Comparison of ENCODE assay signal across 8 mouse cellular contexts in genomic region chr11:119362769-119363533, GRCm38 (mm10). TPM values are rescaled to one million over a fixed set of nuclear protein-coding genes. Genes with fewer than 3 reads are reported as not detected.
DNase-seq lines count a peak whose midpoint lies in the region; ATAC-seq and TF ChIP-seq lines count a peak whose summit lies in the region.

No protein-coding gene starts in this region.

- no peak for TF ChIP-seq POLR2A in brain, embryonic 14.5 days (IDR thresholded peaks at IDR 0.05; ENCODE audit: borderline replicate concordance, extremely low read depth, insufficient read depth, insufficient read length, poor library complexity, severe bottlenecking)
- TF ChIP-seq POLR2A in cerebellum, adult 2 months (IDR thresholded peaks at IDR 0.05; ENCODE audit: borderline replicate concordance, insufficient read depth, low read length) = no peak

- WGBS in heart, embryonic 11.5 days (ENCODE audit: insufficient replicate concordance) = 43% methylated on average over 11 of the region's 11 CpGs
- 33% methylated on average over 11 of the region's 11 CpGs for WGBS in hindbrain, embryonic 11.5 days
- 22% methylated on average over 11 of the region's 11 CpGs for WGBS in midbrain, embryonic 12.5 days
- 35% methylated on average over 11 of the region's 11 CpGs for WGBS in cerebellum, adult 2 months

- no peak overlapping the region for H3K4me3 ChIP-seq in heart, embryonic 11.5 days (ENCODE audit: low read depth, low read length)
- no peak overlapping the region for H3K4me3 ChIP-seq in hindbrain, embryonic 11.5 days (ENCODE audit: low read depth, low read length)
- peak overlapping the region; percentile 22 for H3K4me3 ChIP-seq in midbrain, embryonic 12.5 days
- no peak overlapping the region for H3K4me3 ChIP-seq in cerebellum, adult 2 months (replicated peaks; ENCODE audit: insufficient read depth, low read depth, low read length)

- peaks cover 3% of the 10 kb centered on the region for H3K9me3 ChIP-seq in heart, embryonic 11.5 days (replicated peaks; ENCODE audit: control insufficient read depth, low read length)
- H3K9me3 ChIP-seq in hindbrain, embryonic 11.5 days (ENCODE audit: control insufficient read depth, low read length) = no peaks in the 10 kb centered on the region
- 0 out of 2 replicates have a peak, but pooled peaks cover 3% of the 10 kb centered on the region for H3K9me3 ChIP-seq in midbrain, embryonic 12.5 days

- no peak for ATAC-seq in heart, embryonic 11.5 days (replicated peaks; ENCODE audit: insufficient number of reproducible peaks, low FRiP score, low TSS enrichment)
- peak; percentile 49 for ATAC-seq in hindbrain, embryonic 11.5 days (ENCODE audit: low FRiP score)
- ATAC-seq in midbrain, embryonic 12.5 days (ENCODE audit: low FRiP score, low read depth) = peak; percentile 58

- no peaks in the 10 kb centered on the region for H3K4me1 ChIP-seq in heart, embryonic 11.5 days (ENCODE audit: control insufficient read depth, insufficient read depth, low read length)
- peaks cover 9% of the 10 kb centered on the region for H3K4me1 ChIP-seq in hindbrain, embryonic 11.5 days (replicated peaks; ENCODE audit: control insufficient read depth, insufficient read depth, low read length)
- peaks cover 16% of the 10 kb centered on the region for H3K4me1 ChIP-seq in midbrain, embryonic 12.5 days
- H3K4me1 ChIP-seq in cerebellum, adult 2 months (ENCODE audit: control insufficient read depth, insufficient read depth, low read length) = no peaks in the 10 kb centered on the region; the same call in 1 of the 2 replicates

- no peaks in the 10 kb centered on the region for H3K27me3 ChIP-seq in heart, embryonic 11.5 days (ENCODE audit: control insufficient read depth, insufficient read depth, low read length)
- H3K27me3 ChIP-seq in hindbrain, embryonic 11.5 days (ENCODE audit: control insufficient read depth, insufficient read depth, low read length) = no peaks in the 10 kb centered on the region
- H3K27me3 ChIP-seq in midbrain, embryonic 12.5 days = no peaks in the 10 kb centered on the region
- H3K27me3 ChIP-seq in cerebellum, adult 2 months (ENCODE audit: control insufficient read depth, insufficient read depth, low read length) = no peaks in the 10 kb centered on the region

- no peak for TF ChIP-seq CTCF in brain, embryonic 14.5 days (IDR thresholded peaks at IDR 0.05; ENCODE audit: borderline replicate concordance, extremely low read depth, insufficient read depth, insufficient read length)
- TF ChIP-seq CTCF in cerebellum, adult 2 months (IDR thresholded peaks at IDR 0.05; ENCODE audit: borderline replicate concordance, insufficient read depth, low read depth, low read length) = no peak

- H3K4me2 ChIP-seq in heart, embryonic 11.5 days = no peak overlapping the region
- H3K4me2 ChIP-seq in hindbrain, embryonic 11.5 days (replicated peaks; ENCODE audit: low read depth, low read length) = 0 out of 2 replicates have a peak overlapping the region, but pooled peaks have one; percentile 14
- peak overlapping the region; percentile 47 for H3K4me2 ChIP-seq in midbrain, embryonic 12.5 days (replicated peaks)

- H3K27ac ChIP-seq in heart, embryonic 11.5 days (ENCODE audit: low read depth, low read length) = no peak overlapping the region
- no peak overlapping the region for H3K27ac ChIP-seq in hindbrain, embryonic 11.5 days (ENCODE audit: low read depth, low read length)
- H3K27ac ChIP-seq in midbrain, embryonic 12.5 days (replicated peaks) = peak overlapping the region; percentile 52
- no peak overlapping the region for H3K27ac ChIP-seq in cerebellum, adult 2 months (ENCODE audit: insufficient read depth, low read length)

- DNase-seq in heart, postnatal 4 days = no peak
- DNase-seq in brain, embryonic 14.5 days (ENCODE audit: low read depth) = peak; percentile 51
- DNase-seq in hindbrain, embryonic 11.5 days (ENCODE audit: low spot score) = peak; percentile 42
- DNase-seq in cerebellum, adult 2 months = no peak
- DNase-seq in urinary bladder, postnatal 36 days (ENCODE audit: low spot score in 2 of 2) = no peak
- no peak for DNase-seq in c-Kit-positive CD71-positive TER-119-positive erythroid progenitor cells, embryonic 14.5 days (ENCODE audit: low spot score)

- H3K36me3 ChIP-seq in heart, embryonic 11.5 days (ENCODE audit: control insufficient read depth, insufficient read depth, low read length) = no peaks in the 10 kb centered on the region
- no peaks in the 10 kb centered on the region for H3K36me3 ChIP-seq in hindbrain, embryonic 11.5 days (ENCODE audit: control insufficient read depth, insufficient read depth, low read length)
- H3K36me3 ChIP-seq in midbrain, embryonic 12.5 days = 0 out of 2 replicates have a peak, but pooled peaks cover 5% of the 10 kb centered on the region

- 0 out of 2 replicates have a peak overlapping the region, but pooled peaks have one; percentile 5 for H3K9ac ChIP-seq in heart, embryonic 11.5 days (ENCODE audit: low read depth, low read length)
- peak overlapping the region; percentile 34; the same call in 1 of the 2 replicates for H3K9ac ChIP-seq in hindbrain, embryonic 11.5 days (ENCODE audit: low read depth, low read length)
- peak overlapping the region; percentile 21; the same call in 1 of the 2 replicates for H3K9ac ChIP-seq in midbrain, embryonic 12.5 days (replicated peaks)

RNA-seq across cellular contexts. Expression of gene Slc26a11, which starts 7.6 kb away (rescaled TPM):
- polyA plus RNA-seq in heart, embryonic 11.5 days (2014; fragmentation: Nextera tagmentation; extraction: Ambion mirVana) = 9.4 and 10.2 TPM in 2 replicates
- 1 to 10 TPM; 3.0 to 3.9 TPM for total RNA-seq in heart, postnatal 4 days (2021)
- 10.0 TPM in 2 replicates for polyA plus RNA-seq in brain, embryonic 14.5 days (2012; rRNA removed)
- polyA plus RNA-seq in hindbrain, embryonic 11.5 days (2014; fragmentation: Nextera tagmentation; extraction: Ambion mirVana) = 3.3 and 3.8 TPM in 2 replicates
- polyA plus RNA-seq in midbrain, embryonic 12.5 days (2016; fragmentation: Nextera tagmentation; extraction: Ambion mirVana) = 4.2 and 6.1 TPM in 2 replicates
- 12.9 and 15.6 TPM in 2 replicates for polyA plus RNA-seq in cerebellum, adult 2 months (2012; rRNA removed)

RNA-seq across cellular contexts. Expression of gene Sgsh, which starts 7.6 kb away (rescaled TPM):
- polyA plus RNA-seq in heart, embryonic 11.5 days (2014; fragmentation: Nextera tagmentation; extraction: Ambion mirVana) = 6.1 and 6.5 TPM in 2 replicates
- 1 to 10 TPM; 7.0 to 7.7 TPM for total RNA-seq in heart, postnatal 4 days (2021)
- 3.6 and 5.8 TPM in 2 replicates for polyA plus RNA-seq in brain, embryonic 14.5 days (2012; rRNA removed)
- polyA plus RNA-seq in hindbrain, embryonic 11.5 days (2014; fragmentation: Nextera tagmentation; extraction: Ambion mirVana) = 4.4 and 6.0 TPM in 2 replicates
- 4.6 and 6.5 TPM in 2 replicates for polyA plus RNA-seq in midbrain, embryonic 12.5 days (2016; fragmentation: Nextera tagmentation; extraction: Ambion mirVana)
- polyA plus RNA-seq in cerebellum, adult 2 months (2012; rRNA removed) = 8.8 and 9.4 TPM in 2 replicates

RNA-seq across cellular contexts. Expression of gene Rnf213, which starts 29.9 kb away (rescaled TPM):
- polyA plus RNA-seq in heart, embryonic 11.5 days (2014; fragmentation: Nextera tagmentation; extraction: Ambion mirVana) = 10.4 and 11.0 TPM in 2 replicates
- 10 to 100 TPM; 17.2 to 19.7 TPM for total RNA-seq in heart, postnatal 4 days (2021)
- polyA plus RNA-seq in brain, embryonic 14.5 days (2012; rRNA removed) = 2.3 and 2.8 TPM in 2 replicates
- polyA plus RNA-seq in hindbrain, embryonic 11.5 days (2014; fragmentation: Nextera tagmentation; extraction: Ambion mirVana) = 2.0 and 2.1 TPM in 2 replicates
- polyA plus RNA-seq in midbrain, embryonic 12.5 days (2016; fragmentation: Nextera tagmentation; extraction: Ambion mirVana) = 1.2 TPM in 2 replicates
- 7.3 and 7.5 TPM in 2 replicates for polyA plus RNA-seq in cerebellum, adult 2 months (2012; rRNA removed)

RNA-seq across cellular contexts. Expression of gene Card14, which starts 55.4 kb away (rescaled TPM):
- polyA plus RNA-seq in heart, embryonic 11.5 days (2014; fragmentation: Nextera tagmentation; extraction: Ambion mirVana) = 0.14 and 0.38 TPM in 2 replicates
- under 1 TPM; 0.16 to 0.21 TPM for total RNA-seq in heart, postnatal 4 days (2021)
- polyA plus RNA-seq in brain, embryonic 14.5 days (2012; rRNA removed) = 0.18 and 0.22 TPM in 2 replicates
- not detected in 2 replicates for polyA plus RNA-seq in hindbrain, embryonic 11.5 days (2014; fragmentation: Nextera tagmentation; extraction: Ambion mirVana)
- 0.06 and 0.10 TPM in 2 replicates for polyA plus RNA-seq in midbrain, embryonic 12.5 days (2016; fragmentation: Nextera tagmentation; extraction: Ambion mirVana)
- polyA plus RNA-seq in cerebellum, adult 2 months (2012; rRNA removed) = 0.18 and 0.43 TPM in 2 replicates

Comparison
In these comparisons a context has a peak if more than half of its experiments do, and no peak if none do; other contexts are left out.
1. DNase-seq: peak in brain, embryonic 14.5 days (single experiment) and hindbrain, embryonic 11.5 days (single experiment); none in heart, postnatal 4 days (single experiment), cerebellum, adult 2 months (0 of 2), urinary bladder, postnatal 36 days (0 of 2) and c-Kit-positive CD71-positive TER-119-positive erythroid progenitor cells, embryonic 14.5 days (single experiment).
2. Peak in every context shown above with its lines, with median percentiles within 50 percentile points of each other: H3K9ac ChIP-seq.